Comparison of ENCODE assay signal across 22 mouse cellular contexts in genomic region chr5:81436375-81436774, GRCm38 (mm10).
"Had no signal": no experiment of that assay in that cellular context is flagged by ENCODE, and none has a peak within 500 bp of the region (broad histone marks: within the 10 kb centered on the region; RNA-seq: fewer than 3 reads in every experiment).

No protein-coding gene starts in this region.

- ATAC-seq: hindbrain, postnatal 0 days had no signal

- H3K27me3 ChIP-seq: heart, embryonic 13.5 days; heart, embryonic 15.5 days; hindbrain, embryonic 13.5 days; hindbrain, embryonic 15.5 days; limb, embryonic 12.5 days; liver, embryonic 13.5 days had no signal

- H3K9me3 ChIP-seq: heart, embryonic 15.5 days; hindbrain, embryonic 13.5 days; hindbrain, embryonic 15.5 days; limb, embryonic 10.5 days; liver, embryonic 13.5 days had no signal

- H3K9ac ChIP-seq: heart, embryonic 13.5 days; heart, embryonic 15.5 days; hindbrain, embryonic 13.5 days; hindbrain, embryonic 15.5 days; limb, embryonic 12.5 days; liver, embryonic 13.5 days had no signal

- DNase-seq: gastrocnemius, adult 2 months; gastrocnemius, postnatal 10 days; gastrocnemius, postnatal 25 days; heart, adult 18-20 months; heart, postnatal 14 days; heart, postnatal 36 days; kidney, adult 18-20 months; kidney, adult 8-10 months; kidney, postnatal 14 days; kidney, postnatal 36 days; liver; liver, embryonic 13.5 days had no signal

- H3K27ac ChIP-seq: gastrocnemius, adult 2 months; heart, embryonic 13.5 days; heart, embryonic 15.5 days; hindbrain, embryonic 13.5 days; hindbrain, embryonic 15.5 days; hindbrain, postnatal 0 days; left cerebral cortex, adult 2 months; limb, embryonic 10.5 days; limb, embryonic 12.5 days; liver, embryonic 13.5 days had no signal

- H3K4me1 ChIP-seq: heart, embryonic 13.5 days; heart, embryonic 15.5 days; hindbrain, embryonic 13.5 days; hindbrain, embryonic 15.5 days; limb, embryonic 10.5 days; limb, embryonic 12.5 days; liver, embryonic 13.5 days had no signal

- H3K4me3 ChIP-seq: gastrocnemius, adult 2 months; heart, embryonic 13.5 days; heart, embryonic 15.5 days; hindbrain, embryonic 13.5 days; hindbrain, embryonic 15.5 days; left cerebral cortex, adult 2 months; limb, embryonic 10.5 days; limb, embryonic 12.5 days; liver, embryonic 13.5 days had no signal

- H3K4me2 ChIP-seq: heart, embryonic 11.5 days; heart, embryonic 13.5 days; heart, embryonic 15.5 days; hindbrain, embryonic 13.5 days; hindbrain, embryonic 15.5 days; limb, embryonic 12.5 days; liver, embryonic 11.5 days; liver, embryonic 13.5 days had no signal

- H3K36me3 ChIP-seq: heart, embryonic 13.5 days; heart, embryonic 15.5 days; hindbrain, embryonic 13.5 days; hindbrain, embryonic 15.5 days; limb, embryonic 10.5 days; liver, embryonic 13.5 days had no signal
